Mouse (Mus musculus): ENCODE data around the gene Tango2. TPM values are rescaled to one million over a fixed set of nuclear protein-coding genes. Genes with fewer than 3 reads are reported as not detected.

The Tango2 gene
- total RNA-seq (2021), result 10 to 100 TPM; 24.2 to 31.3 TPM
- long read RNA-seq, experiment 1, transcript Tango2-201 (9 exons, 1,622 nt), result major isoform, 11 of 36 reads
- long read RNA-seq, experiment 1, partial matches to known transcripts, result 10 of 36 reads
- long read RNA-seq, experiment 1, other reads (novel, unspliced or antisense), result 15 of 36 reads
- long read RNA-seq, experiment 2, transcript Tango2-201 (9 exons, 1,622 nt), result major isoform, 56 of 172 reads
- long read RNA-seq, experiment 2, partial matches to known transcripts, result 56 of 172 reads
- long read RNA-seq, experiment 2, other reads (novel, unspliced or antisense), result 60 of 172 reads

- peak; percentile 78 to 82 for DNase-seq (ENCODE audit: low spot score in 2 of 2)
Observed at GRCm38 (mm10) chr16:18347931-18348600, at the start of gene Tango2, which contains the start of gene Arvcf. Gene Tango2, minus strand, starts transcription at chr16:18348103. Gene Arvcf, plus strand, starts transcription at chr16:18348182.

GRCm38 (mm10) chr16:18396791-18397621 lies 49.1 kb upstream of the Tango2 start:
- no peak for DNase-seq (ENCODE audit: low spot score in 2 of 2)

- no peak for DNase-seq (ENCODE audit: low spot score in 2 of 2)
Observed at GRCm38 (mm10) chr16:18396201-18396600, 48.3 kb upstream of the Tango2 start.

- DNase-seq (ENCODE audit: low spot score in 2 of 2), result peak; percentile 69 to 78
Observed at GRCm38 (mm10) chr16:18395620-18396036, 47.7 kb upstream of the Tango2 start.

- DNase-seq (ENCODE audit: low spot score in 2 of 2), result no peak
Observed at GRCm38 (mm10) chr16:18394777-18395619, 47.1 kb upstream of the Tango2 start.

GRCm38 (mm10) chr16:18394056-18394455 lies 46.2 kb upstream of the Tango2 start:
- no peak for DNase-seq (ENCODE audit: low spot score in 2 of 2)

- DNase-seq (ENCODE audit: low spot score in 2 of 2), result no peak
Observed at GRCm38 (mm10) chr16:18393595-18393994, 45.7 kb upstream of the Tango2 start.

- DNase-seq (ENCODE audit: low spot score in 2 of 2), result peak; percentile 85 to 87
Observed at GRCm38 (mm10) chr16:18392469-18393426, 44.8 kb upstream of the Tango2 start.

- no peak for DNase-seq (ENCODE audit: low spot score in 2 of 2)
Observed at GRCm38 (mm10) chr16:18391728-18392127, 43.8 kb upstream of the Tango2 start.

GRCm38 (mm10) chr16:18391127-18391526 lies 43.2 kb upstream of the Tango2 start:
- DNase-seq (ENCODE audit: low spot score in 2 of 2), result no peak

GRCm38 (mm10) chr16:18390399-18390798 lies 42.5 kb upstream of the Tango2 start:
- no peak for DNase-seq (ENCODE audit: low spot score in 2 of 2)

- no peak for DNase-seq (ENCODE audit: low spot score in 2 of 2)
Observed at GRCm38 (mm10) chr16:18388583-18389435, 40.9 kb upstream of the Tango2 start.

- DNase-seq (ENCODE audit: low spot score in 2 of 2), result no peak
Observed at GRCm38 (mm10) chr16:18387704-18388582, 40.0 kb upstream of the Tango2 start.

- DNase-seq (ENCODE audit: low spot score in 2 of 2), result no peak
Observed at GRCm38 (mm10) chr16:18386972-18387371, 39.1 kb upstream of the Tango2 start.

GRCm38 (mm10) chr16:18386451-18386850 lies 38.5 kb upstream of the Tango2 start:
- no peak for DNase-seq (ENCODE audit: low spot score in 2 of 2)

GRCm38 (mm10) chr16:18385411-18385810 lies 37.5 kb upstream of the Tango2 start:
- no peak for DNase-seq (ENCODE audit: low spot score in 2 of 2)

GRCm38 (mm10) chr16:18384659-18385058 lies 36.8 kb upstream of the Tango2 start:
- DNase-seq (ENCODE audit: low spot score in 2 of 2), result no peak
